Mouse (Mus musculus) lung, postnatal 0 days (tissue): ENCODE data around the gene Stx12.

Source experiments
- CTCF ChIP-seq: IDR thresholded peaks from 2 replicates; pipeline ENCODE4 v1.5.1; 2016; ENCODE audit warnings: antibody characterized with exemption, mild to moderate bottlenecking
- EP300 ChIP-seq: IDR thresholded peaks from 2 replicates; pipeline ENCODE4 v1.6.1; 2016; ENCODE audit warnings: antibody characterized with exemption, mild to moderate bottlenecking, control low read depth

DNA sequence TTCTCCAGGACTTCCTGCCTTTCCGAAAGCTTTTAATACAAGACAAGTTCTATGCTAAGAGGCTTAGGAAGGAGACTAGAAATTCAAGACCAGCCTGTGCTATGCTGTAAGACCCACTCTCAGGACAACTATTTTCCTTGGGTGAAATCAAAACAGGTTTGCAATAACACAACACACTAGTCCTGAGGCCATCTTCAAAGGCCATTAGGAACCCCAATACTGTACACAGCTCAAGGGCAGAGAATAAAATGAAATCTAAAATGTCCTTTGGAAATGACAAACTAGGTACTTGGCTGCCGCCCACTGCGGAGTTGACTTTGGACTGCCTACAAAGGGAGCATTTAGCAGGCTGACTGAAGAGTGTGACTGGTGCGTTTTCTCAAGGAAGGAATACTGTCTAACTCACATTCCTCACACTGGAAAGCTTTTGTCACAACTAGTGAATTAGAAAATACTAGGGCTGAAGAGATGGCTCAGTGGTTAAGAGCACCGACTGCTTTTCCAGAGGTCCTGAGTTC, 21.6 kb upstream of the Stx12 start:
- no peak for TF ChIP-seq CTCF
- TF ChIP-seq EP300: no peak
